Mouse (Mus musculus): ENCODE measurements around the gene Rnls.

DNA sequence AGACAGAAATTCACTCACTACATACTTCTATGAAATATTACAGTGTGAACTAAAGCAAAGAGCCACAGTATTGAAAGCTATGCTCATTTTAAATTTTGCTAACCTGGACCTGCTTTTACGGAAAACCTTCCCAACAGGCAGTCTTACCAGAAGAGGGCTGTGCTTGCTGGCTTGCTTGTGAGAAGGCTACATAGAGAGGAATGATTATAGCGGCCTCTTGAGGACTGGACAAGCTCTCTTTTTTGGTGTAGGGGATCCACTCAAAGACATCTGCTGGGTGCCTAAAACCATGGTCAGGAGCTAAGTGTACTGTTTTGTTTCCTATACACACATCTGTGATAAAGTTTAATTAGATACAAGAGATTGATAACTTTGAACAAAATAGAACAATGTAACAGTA is 95.8 kb downstream of the Rnls start:
- TF ChIP-seq POLR2A (IDR thresholded peaks at IDR 0.05; ENCODE audit: insufficient read depth, low read depth, low read length) (no peak), CTCF (IDR thresholded peaks at IDR 0.05; ENCODE audit: insufficient read depth, low read depth, low read length) (no peak)

Data from olfactory bulb, adult 2 months (tissue).